Mouse (Mus musculus) forebrain, embryonic 16.5 days (tissue): Measurements from ENCODE around the gene Ankrd34c. TPM values are rescaled to one million over a fixed set of nuclear protein-coding genes. Genes with fewer than 3 reads are reported as not detected.

ENCODE experiments used
- ATAC-seq: fragments of 200-750 bp; cut with Nextera tagmentation; 2 replicates; pipeline ENCODE4 v1.8.0; 2017; ENCODE audit warnings: mild to moderate bottlenecking, moderate library complexity
- H3K27ac ChIP-seq: fragments of 300-500 bp; sonication (generic); 2 replicates; pipeline ENCODE4 v1.5.1; 2014; ENCODE audit warnings: low read length, control low read depth
- H3K27me3 ChIP-seq: fragments of 300-500 bp; sonication (generic); replicated peaks from 2 replicates; pipeline ENCODE4 v1.6.1; 2014; ENCODE audit warnings: low read length; ENCODE audit not compliant: control insufficient read depth, insufficient read depth
- H3K36me3 ChIP-seq: fragments of 300-500 bp; sonication (generic); 2 replicates; pipeline ENCODE4 v1.6.1; 2014; ENCODE audit not compliant: control insufficient read depth, insufficient read depth
- H3K4me1 ChIP-seq: fragments of 300-500 bp; sonication (generic); replicated peaks from 2 replicates; pipeline ENCODE4 v1.6.1; 2014; ENCODE audit warnings: low read length; ENCODE audit not compliant: control insufficient read depth, insufficient read depth
- H3K4me2 ChIP-seq: fragments of 300-500 bp; sonication (generic); 2 replicates; pipeline ENCODE4 v1.6.1; 2014; ENCODE audit warnings: mild to moderate bottlenecking, low read length, control low read depth
- H3K4me3 ChIP-seq: fragments of 300-500 bp; sonication (generic); replicated peaks from 2 replicates; pipeline ENCODE4 v1.5.1; 2014; ENCODE audit warnings: mild to moderate bottlenecking, low read length, control low read depth
- H3K9ac ChIP-seq: fragments of 300-500 bp; sonication (generic); replicated peaks from 2 replicates; pipeline ENCODE4 v1.6.1; 2014; ENCODE audit warnings: low read depth, low read length, control low read depth
- H3K9me3 ChIP-seq: fragments of 300-500 bp; sonication (generic); 2 replicates; pipeline ENCODE4 v1.6.1; 2016; ENCODE audit warnings: low read length; ENCODE audit not compliant: control insufficient read depth
- WGBS: fragments of 180-500 bp; shearing (Covaris S2); extraction: QIAGEN DNeasy Blood & Tissue Kit; methylation state at CpG from one replicate; pipeline ENCODE4 v1.1.7; 2014; 5-methylcytosine and 5-hydroxymethylcytosine counted together
- polyA plus RNA-seq: library from polyadenylated mRNA; unstranded; fragments of >200 nt; fragmentation: Nextera tagmentation; extraction: Ambion mirVana; gene quantifications from 2 replicates; pipeline ENCODE4 v1.2.1, GENCODE M21; 2015

Gene Ankrd34c
- polyA plus RNA-seq, 1 experiment from 2014 or later, result 0.33 TPM

DNA sequence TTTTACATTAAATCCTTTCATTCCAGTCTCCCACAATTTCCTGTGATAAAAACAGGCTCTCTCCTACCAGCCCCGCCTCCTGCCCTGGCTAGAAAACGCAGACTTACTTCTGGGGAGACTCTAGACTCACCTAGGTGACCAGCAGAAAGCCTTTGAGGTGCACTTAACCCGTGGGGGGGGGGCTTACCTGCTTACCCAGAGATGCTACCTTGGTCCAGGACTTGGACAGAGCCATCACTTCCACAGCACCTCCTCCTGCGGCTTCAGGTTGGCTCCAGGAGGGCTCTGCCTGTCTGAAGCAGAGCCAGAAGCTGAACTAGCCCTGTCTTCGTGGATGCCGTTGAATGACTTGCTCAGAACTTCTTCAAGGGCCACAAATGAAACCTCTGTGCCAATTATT is 387 bp downstream of the Ankrd34c start:
- Histone ChIP-seq H3K27me3 (peaks cover 17% of the 10 kb centered on the region), H3K4me3 (peak overlapping the region; percentile 37), H3K4me2 (peak overlapping the region; percentile 52), H3K27ac (no peak overlapping the region), H3K4me1 (peaks cover 10% of the 10 kb centered on the region; the same call in 1 of the 2 replicates), H3K36me3 (no peaks in the 10 kb centered on the region), H3K9me3 (no peaks in the 10 kb centered on the region), H3K9ac (no peak overlapping the region)
- peak; percentile 23; the same call in 1 of the 2 replicates for ATAC-seq
- WGBS, result 2% methylated on average over 6 of the region's 6 CpGs

GRCm38 (mm10) chr9:89736932-89737705 is 1.2 kb downstream of the Ankrd34c start:
- H3K9ac ChIP-seq, result no peak overlapping the region
- H3K9me3 ChIP-seq, result no peaks in the 10 kb centered on the region
- no peaks in the 10 kb centered on the region for H3K36me3 ChIP-seq
- H3K4me2 ChIP-seq, result peak overlapping the region; percentile 52
- H3K27me3 ChIP-seq, result peaks cover 17% of the 10 kb centered on the region
- ATAC-seq, result 0 out of 2 replicates have a peak, but pooled peaks have one; percentile 47
- H3K4me1 ChIP-seq, result peaks cover 10% of the 10 kb centered on the region; the same call in 1 of the 2 replicates
- peak overlapping the region; percentile 37 for H3K4me3 ChIP-seq
- WGBS, result 5% methylated on average over 20 of the region's 20 CpGs
- no peak overlapping the region for H3K27ac ChIP-seq

- Histone ChIP-seq H3K4me2 (no peak overlapping the region), H3K9ac (no peak overlapping the region), H3K4me1 (peaks cover 11% of the 10 kb centered on the region), H3K27me3 (no peaks in the 10 kb centered on the region), H3K9me3 (no peaks in the 10 kb centered on the region), H3K36me3 (no peaks in the 10 kb centered on the region), H3K4me3 (no peak overlapping the region), H3K27ac (no peak overlapping the region)
- no peak for ATAC-seq
- 21% methylated on average over 4 of the region's 4 CpGs for WGBS
Measured at GRCm38 (mm10) chr9:89706906-89707305, 31.4 kb downstream of the Ankrd34c start.

GRCm38 (mm10) chr9:89705197-89705533 is 33.1 kb downstream of the Ankrd34c start:
- H3K4me3 ChIP-seq, result peak overlapping the region; percentile 84
- peaks cover 11% of the 10 kb centered on the region for H3K4me1 ChIP-seq
- no peaks in the 10 kb centered on the region for H3K27me3 ChIP-seq
- H3K9ac ChIP-seq, result peak overlapping the region; percentile 92
- peaks cover 2% of the 10 kb centered on the region for H3K36me3 ChIP-seq
- WGBS, result 6% methylated on average over 10 of the region's 10 CpGs
- peak overlapping the region; percentile 80 for H3K27ac ChIP-seq
- peak overlapping the region; percentile 98 for H3K4me2 ChIP-seq
- peak; percentile 49 for ATAC-seq
- no peaks in the 10 kb centered on the region for H3K9me3 ChIP-seq

- peaks cover 6% of the 10 kb centered on the region for H3K36me3 ChIP-seq
- no peaks in the 10 kb centered on the region for H3K27me3 ChIP-seq
- H3K9me3 ChIP-seq, result no peaks in the 10 kb centered on the region
- peak within 1 kb of the TSS; percentile 84 for H3K4me3 ChIP-seq
- H3K4me2 ChIP-seq, result peak within 1 kb of the TSS; percentile 98
- peak within 1 kb of the TSS; percentile 84 for H3K27ac ChIP-seq
- peak; percentile 100 for ATAC-seq
- peaks cover 11% of the 10 kb centered on the region for H3K4me1 ChIP-seq
- 2% methylated on average over 52 of the region's 52 CpGs for WGBS
- H3K9ac ChIP-seq, result peak within 1 kb of the TSS; percentile 92
Measured at GRCm38 (mm10) chr9:89704265-89705196, 33.7 kb downstream of the Ankrd34c start, which contains the start of gene Tmed3. Gene Tmed3 (minus strand): TSS chr9:89705068.

DNA sequence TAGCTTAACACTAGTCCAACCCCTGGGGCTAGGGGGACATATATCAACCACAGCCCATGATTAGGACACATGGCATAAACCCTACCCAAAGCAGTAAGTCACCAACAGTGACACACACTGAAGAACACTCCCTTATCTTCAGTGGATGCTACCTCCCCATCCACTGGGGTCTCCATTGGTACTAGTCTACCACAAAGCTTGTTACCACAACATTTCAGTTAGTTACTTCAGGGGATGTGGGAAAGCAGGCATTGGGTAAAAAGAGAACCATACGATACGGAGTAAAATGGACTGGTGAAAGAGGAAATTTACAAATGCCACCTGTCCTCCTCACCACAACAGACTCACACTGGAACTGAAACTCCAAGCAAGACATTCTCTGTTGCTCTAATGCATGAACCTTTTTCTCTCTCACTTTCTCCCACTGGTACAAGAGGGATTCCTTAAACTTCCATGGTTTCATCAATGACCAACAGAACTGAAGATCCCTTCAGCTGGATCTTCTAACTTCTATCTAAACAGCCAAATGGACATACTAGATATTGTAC is 37.3 kb downstream of the Ankrd34c start:
- Histone ChIP-seq H3K27ac (no peak overlapping the region), H3K9ac (no peak overlapping the region), H3K4me2 (no peak overlapping the region), H3K4me3 (no peak overlapping the region), H3K4me1 (peaks cover 11% of the 10 kb centered on the region), H3K36me3 (peaks cover 11% of the 10 kb centered on the region), H3K9me3 (no peaks in the 10 kb centered on the region), H3K27me3 (no peaks in the 10 kb centered on the region)
- WGBS, result 96% methylated on average over 2 of the region's 2 CpGs
- no peak for ATAC-seq

- WGBS, result 96% methylated on average over 1 of the region's 1 CpGs
- Histone ChIP-seq H3K4me3 (no peak overlapping the region), H3K4me2 (no peak overlapping the region), H3K27ac (no peak overlapping the region), H3K4me1 (no peaks in the 10 kb centered on the region), H3K36me3 (peaks cover 9% of the 10 kb centered on the region), H3K9ac (no peak overlapping the region), H3K9me3 (no peaks in the 10 kb centered on the region), H3K27me3 (no peaks in the 10 kb centered on the region)
- no peak for ATAC-seq
Measured at GRCm38 (mm10) chr9:89695143-89695542, 43.1 kb downstream of the Ankrd34c start.

GRCm38 (mm10) chr9:89693670-89694069 is 44.6 kb downstream of the Ankrd34c start:
- no peaks in the 10 kb centered on the region for H3K4me1 ChIP-seq
- H3K36me3 ChIP-seq, result no peaks in the 10 kb centered on the region
- no peak overlapping the region for H3K27ac ChIP-seq
- WGBS, result 93% methylated on average over 2 of the region's 2 CpGs
- no peaks in the 10 kb centered on the region for H3K9me3 ChIP-seq
- no peak overlapping the region for H3K9ac ChIP-seq
- no peak overlapping the region for H3K4me3 ChIP-seq
- ATAC-seq, result no peak
- no peak overlapping the region for H3K4me2 ChIP-seq
- no peaks in the 10 kb centered on the region for H3K27me3 ChIP-seq

GRCm38 (mm10) chr9:89689179-89689578 is 49.1 kb downstream of the Ankrd34c start:
- Histone ChIP-seq H3K4me3 (no peak overlapping the region), H3K27ac (no peak overlapping the region), H3K4me2 (no peak overlapping the region), H3K36me3 (no peaks in the 10 kb centered on the region), H3K9ac (no peak overlapping the region), H3K9me3 (no peaks in the 10 kb centered on the region), H3K27me3 (no peaks in the 10 kb centered on the region), H3K4me1 (no peaks in the 10 kb centered on the region)
- WGBS, result 74% methylated on average over 1 of the region's 1 CpGs
- ATAC-seq, result no peak
